Mouse (Mus musculus): ENCODE measurements around the gene Med24. TPM values are rescaled to one million over a fixed set of nuclear protein-coding genes. Genes with fewer than 3 reads are reported as not detected.
A peak's percentile ranks its signal among the peaks of the same experiment; 100 is the strongest.
"Not testable (repeated sequence)": the region's sequence is repeated elsewhere in the genome, so short reads cannot be mapped to it uniquely, and the experiment has no call there.

The Med24 gene
- polyA plus RNA-seq, 1 experiment from 2014 or later, result 55.1 TPM

DNA sequence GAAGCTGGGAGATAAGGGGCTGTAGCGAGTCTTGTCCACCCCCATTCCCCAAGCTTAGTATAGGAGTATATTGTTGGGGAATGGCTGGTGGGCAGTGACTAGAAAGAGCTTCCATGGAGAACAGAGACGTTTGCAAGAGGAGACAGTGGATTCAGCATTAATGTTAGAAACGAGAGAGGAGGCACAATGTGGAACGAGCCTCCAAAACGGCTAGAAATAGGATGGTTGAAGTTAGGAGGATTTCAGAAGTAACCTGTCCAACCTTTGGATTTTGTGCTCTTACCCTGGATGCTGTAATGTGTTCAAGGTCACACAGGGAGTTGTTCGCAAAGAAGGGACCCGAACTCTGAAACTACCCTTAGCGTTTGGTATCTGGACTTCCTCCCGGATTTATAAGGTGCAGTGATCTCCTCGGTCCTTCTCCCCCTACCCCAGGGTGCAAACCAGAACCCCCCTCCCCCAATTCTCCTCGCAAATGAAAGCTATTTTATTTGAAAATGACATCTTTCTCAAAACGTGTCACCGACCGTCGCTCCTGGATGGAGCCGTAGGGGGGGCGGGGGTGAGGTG is 11.9 kb upstream of the Med24 start:
- no peaks in the 10 kb centered on the region for H3K27me3 ChIP-seq (ENCODE audit: control insufficient read depth, insufficient read depth, low read length)
- peak overlapping the region; percentile 90 for H3K9ac ChIP-seq (replicated peaks; ENCODE audit: low read length)
- peak overlapping the region; percentile 83; the same call in 1 of the 2 replicates for H3K27ac ChIP-seq (replicated peaks; ENCODE audit: low read depth, low read length)
- DNase-seq (ENCODE audit: low spot score), result no peak
- H3K4me2 ChIP-seq (ENCODE audit: low read depth, low read length), result peak overlapping the region; percentile 77
- H3K36me3 ChIP-seq (replicated peaks; ENCODE audit: control insufficient read depth, insufficient read depth, low read depth, low read length), result no peaks in the 10 kb centered on the region
- H3K9me3 ChIP-seq (replicated peaks; ENCODE audit: control insufficient read depth, low read length), result no peaks in the 10 kb centered on the region
- peak overlapping the region; percentile 86 for H3K4me3 ChIP-seq (ENCODE audit: low read depth, low read length)
- ATAC-seq (replicated peaks; ENCODE audit: insufficient number of reproducible peaks, low FRiP score, low TSS enrichment, low read depth), result no peak
- peaks cover 18% of the 10 kb centered on the region for H3K4me1 ChIP-seq (ENCODE audit: control insufficient read depth, insufficient read depth, low read length)
- WGBS, result under 1% methylated on average over 17 of the region's 17 CpGs

DNA sequence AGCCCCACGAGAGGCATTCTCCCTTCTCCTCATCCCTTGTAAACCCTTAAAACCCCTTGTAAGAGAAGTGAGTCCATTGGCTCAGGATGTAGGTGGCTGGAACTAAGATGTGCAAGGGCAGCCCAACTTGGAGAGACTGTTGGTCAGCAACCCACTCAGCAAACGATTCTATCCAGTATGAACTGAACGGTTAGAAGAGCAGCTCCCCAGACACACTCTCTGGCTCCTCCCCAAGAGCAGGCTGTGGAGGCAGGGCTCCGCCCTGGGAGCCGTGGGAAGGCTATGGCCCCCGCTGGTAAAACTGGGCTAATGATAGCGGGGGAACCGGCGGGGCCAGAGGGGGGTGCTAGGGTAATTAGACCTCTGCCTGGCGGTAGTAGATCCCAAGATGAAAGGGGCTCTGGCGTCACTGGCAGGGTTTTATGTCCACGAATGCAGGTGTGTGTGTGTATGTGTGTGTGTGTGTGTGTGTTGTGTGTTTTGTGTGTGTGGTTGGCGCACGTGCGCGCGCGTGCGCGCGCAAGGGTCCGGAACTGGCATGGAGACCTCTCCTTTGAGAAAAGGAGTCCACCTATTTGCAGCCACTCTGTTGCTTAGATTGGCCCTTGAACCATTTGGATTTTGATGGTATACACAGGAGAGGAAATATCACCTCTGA is 11.3 kb upstream of the Med24 start, which contains the start of gene Thra:
Thra (plus strand) TSS at position 246 of the 658 bp plus-strand sequence.
- no peak; the same call in 1 of the 2 replicates for ATAC-seq (replicated peaks; ENCODE audit: insufficient number of reproducible peaks, low FRiP score, low TSS enrichment, low read depth)
- Histone ChIP-seq H3K27me3 (ENCODE audit: control insufficient read depth, insufficient read depth, low read length) (no peaks in the 10 kb centered on the region), H3K4me3 (ENCODE audit: low read depth, low read length) (peak within 1 kb of the TSS; percentile 86), H3K4me2 (ENCODE audit: low read depth, low read length) (peak within 1 kb of the TSS; percentile 77), H3K9ac (replicated peaks; ENCODE audit: low read length) (peak within 1 kb of the TSS; percentile 90), H3K27ac (replicated peaks; ENCODE audit: low read depth, low read length) (peak within 1 kb of the TSS; percentile 83; the same call in 1 of the 2 replicates), H3K4me1 (ENCODE audit: control insufficient read depth, insufficient read depth, low read length) (peaks cover 18% of the 10 kb centered on the region), H3K9me3 (replicated peaks; ENCODE audit: control insufficient read depth, low read length) (no peaks in the 10 kb centered on the region), H3K36me3 (replicated peaks; ENCODE audit: control insufficient read depth, insufficient read depth, low read depth, low read length) (no peaks in the 10 kb centered on the region)
- WGBS, result under 1% methylated on average over 22 of the region's 22 CpGs
- peak; percentile 73 for DNase-seq (ENCODE audit: low spot score)

DNA sequence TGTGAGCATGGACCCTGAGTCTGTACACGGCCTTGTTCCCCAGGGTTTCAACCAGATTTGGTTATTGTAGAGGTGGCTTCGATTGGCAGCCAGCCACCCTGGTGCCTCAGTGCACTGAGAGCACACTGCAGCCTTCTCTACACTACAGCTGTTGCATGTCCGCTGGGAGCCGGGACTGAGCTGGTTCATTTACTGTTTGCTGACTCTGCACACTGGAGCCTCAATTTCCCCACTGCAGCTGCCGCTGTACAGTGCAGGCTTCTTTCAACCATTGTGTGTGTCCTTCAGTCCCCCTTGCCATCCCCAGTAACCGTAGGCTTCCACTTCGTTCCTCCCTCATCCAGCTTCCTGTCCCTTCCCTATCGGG is 10.8 kb upstream of the Med24 start:
- Histone ChIP-seq H3K9ac (replicated peaks; ENCODE audit: low read length) (peak overlapping the region; percentile 58), H3K27me3 (ENCODE audit: control insufficient read depth, insufficient read depth, low read length) (no peaks in the 10 kb centered on the region), H3K27ac (replicated peaks; ENCODE audit: low read depth, low read length) (peak overlapping the region; percentile 43; the same call in 1 of the 2 replicates), H3K36me3 (replicated peaks; ENCODE audit: control insufficient read depth, insufficient read depth, low read depth, low read length) (no peaks in the 10 kb centered on the region), H3K4me2 (ENCODE audit: low read depth, low read length) (peak overlapping the region; percentile 77), H3K4me3 (ENCODE audit: low read depth, low read length) (peak overlapping the region; percentile 86), H3K9me3 (replicated peaks; ENCODE audit: control insufficient read depth, low read length) (no peaks in the 10 kb centered on the region), H3K4me1 (ENCODE audit: control insufficient read depth, insufficient read depth, low read length) (peaks cover 18% of the 10 kb centered on the region)
- 14% methylated on average over 8 of the region's 8 CpGs for WGBS
- no peak for DNase-seq (ENCODE audit: low spot score)
- peak; percentile 15; the same call in 1 of the 2 replicates for ATAC-seq (replicated peaks; ENCODE audit: insufficient number of reproducible peaks, low FRiP score, low TSS enrichment, low read depth)

GRCm38 (mm10) chr11:98738925-98739324 is 9.7 kb upstream of the Med24 start:
- no peak for ATAC-seq (replicated peaks; ENCODE audit: insufficient number of reproducible peaks, low FRiP score, low TSS enrichment, low read depth)
- no peaks in the 10 kb centered on the region for H3K27me3 ChIP-seq (ENCODE audit: control insufficient read depth, insufficient read depth, low read length)
- no peak overlapping the region for H3K4me2 ChIP-seq (ENCODE audit: low read depth, low read length)
- H3K27ac ChIP-seq (replicated peaks; ENCODE audit: low read depth, low read length), result no peak overlapping the region
- no peak for DNase-seq (ENCODE audit: low spot score)
- 68% methylated on average over 9 of the region's 9 CpGs for WGBS
- H3K4me3 ChIP-seq (ENCODE audit: low read depth, low read length), result no peak overlapping the region
- H3K9me3 ChIP-seq (replicated peaks; ENCODE audit: control insufficient read depth, low read length), result no peaks in the 10 kb centered on the region
- no peak overlapping the region for H3K9ac ChIP-seq (replicated peaks; ENCODE audit: low read length)
- peaks cover 15% of the 10 kb centered on the region for H3K4me1 ChIP-seq (ENCODE audit: control insufficient read depth, insufficient read depth, low read length)
- H3K36me3 ChIP-seq (replicated peaks; ENCODE audit: control insufficient read depth, insufficient read depth, low read depth, low read length), result no peaks in the 10 kb centered on the region

GRCm38 (mm10) chr11:98738428-98738911 is 9.2 kb upstream of the Med24 start:
- no peak for ATAC-seq (replicated peaks; ENCODE audit: insufficient number of reproducible peaks, low FRiP score, low TSS enrichment, low read depth)
- WGBS, result 40% methylated on average over 4 of the region's 4 CpGs
- Histone ChIP-seq H3K4me2 (ENCODE audit: low read depth, low read length) (no peak overlapping the region), H3K9me3 (replicated peaks; ENCODE audit: control insufficient read depth, low read length) (no peaks in the 10 kb centered on the region), H3K36me3 (replicated peaks; ENCODE audit: control insufficient read depth, insufficient read depth, low read depth, low read length) (no peaks in the 10 kb centered on the region), H3K4me3 (ENCODE audit: low read depth, low read length) (no peak overlapping the region), H3K27ac (replicated peaks; ENCODE audit: low read depth, low read length) (no peak overlapping the region), H3K4me1 (ENCODE audit: control insufficient read depth, insufficient read depth, low read length) (peaks cover 12% of the 10 kb centered on the region), H3K9ac (replicated peaks; ENCODE audit: low read length) (no peak overlapping the region), H3K27me3 (ENCODE audit: control insufficient read depth, insufficient read depth, low read length) (no peaks in the 10 kb centered on the region)
- DNase-seq (ENCODE audit: low spot score), result no peak

GRCm38 (mm10) chr11:98737220-98737619 is 8.0 kb upstream of the Med24 start:
- ATAC-seq (replicated peaks; ENCODE audit: insufficient number of reproducible peaks, low FRiP score, low TSS enrichment, low read depth); H3K36me3 ChIP-seq (replicated peaks; ENCODE audit: control insufficient read depth, insufficient read depth, low read depth, low read length); DNase-seq (ENCODE audit: low spot score); H3K9ac ChIP-seq (replicated peaks; ENCODE audit: low read length); H3K4me2 ChIP-seq (ENCODE audit: low read depth, low read length); H3K27me3 ChIP-seq (ENCODE audit: control insufficient read depth, insufficient read depth, low read length); H3K27ac ChIP-seq (replicated peaks; ENCODE audit: low read depth, low read length); H3K9me3 ChIP-seq (replicated peaks; ENCODE audit: control insufficient read depth, low read length); H3K4me3 ChIP-seq (ENCODE audit: low read depth, low read length): not testable (repeated sequence)
- H3K4me1 ChIP-seq (ENCODE audit: control insufficient read depth, insufficient read depth, low read length), result peaks cover 11% of the 10 kb centered on the region; the same call in 1 of the 2 replicates
- 94% methylated on average over 2 of the region's 2 CpGs for WGBS

DNA sequence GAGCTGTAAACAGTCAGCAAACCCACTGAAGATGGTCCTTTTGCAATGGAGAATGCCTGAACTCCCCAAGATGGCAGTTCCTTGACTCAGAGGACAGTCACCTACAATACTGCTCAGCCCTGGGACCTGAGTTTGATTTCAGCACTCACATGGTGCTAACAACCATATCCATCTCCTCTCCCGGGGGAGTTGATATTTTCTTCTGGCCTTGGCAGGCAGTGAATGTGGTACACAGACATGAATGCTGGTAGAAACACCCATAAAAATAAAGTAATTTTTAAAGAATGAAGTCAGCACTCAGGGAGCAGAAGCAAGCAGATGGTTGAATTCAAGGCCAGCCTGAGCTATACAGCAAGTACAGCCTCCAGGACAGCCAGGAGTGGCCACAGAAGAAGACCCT is 6.9 kb upstream of the Med24 start:
- ATAC-seq (replicated peaks; ENCODE audit: insufficient number of reproducible peaks, low FRiP score, low TSS enrichment, low read depth) (no peak), DNase-seq (ENCODE audit: low spot score) (no peak)
- WGBS, result 90% methylated on average over 1 of the region's 1 CpGs
- no peak overlapping the region for H3K27ac ChIP-seq (replicated peaks; ENCODE audit: low read depth, low read length)
- H3K27me3 ChIP-seq (ENCODE audit: control insufficient read depth, insufficient read depth, low read length), result no peaks in the 10 kb centered on the region
- no peaks in the 10 kb centered on the region for H3K9me3 ChIP-seq (replicated peaks; ENCODE audit: control insufficient read depth, low read length)
- H3K4me1 ChIP-seq (ENCODE audit: control insufficient read depth, insufficient read depth, low read length), result peaks cover 11% of the 10 kb centered on the region; the same call in 1 of the 2 replicates
- H3K4me2 ChIP-seq (ENCODE audit: low read depth, low read length), result no peak overlapping the region
- H3K9ac ChIP-seq (replicated peaks; ENCODE audit: low read length), result no peak overlapping the region
- no peak overlapping the region for H3K4me3 ChIP-seq (ENCODE audit: low read depth, low read length)
- H3K36me3 ChIP-seq (replicated peaks; ENCODE audit: control insufficient read depth, insufficient read depth, low read depth, low read length), result no peaks in the 10 kb centered on the region

GRCm38 (mm10) chr11:98735111-98735510 is 5.9 kb upstream of the Med24 start:
- ATAC-seq (replicated peaks; ENCODE audit: insufficient number of reproducible peaks, low FRiP score, low TSS enrichment, low read depth) (no peak), DNase-seq (ENCODE audit: low spot score) (no peak)
- no peaks in the 10 kb centered on the region for H3K9me3 ChIP-seq (replicated peaks; ENCODE audit: control insufficient read depth, low read length)
- H3K36me3 ChIP-seq (replicated peaks; ENCODE audit: control insufficient read depth, insufficient read depth, low read depth, low read length), result no peaks in the 10 kb centered on the region
- peaks cover 4% of the 10 kb centered on the region; the same call in 1 of the 2 replicates for H3K4me1 ChIP-seq (ENCODE audit: control insufficient read depth, insufficient read depth, low read length)
- WGBS, result 89% methylated on average over 4 of the region's 4 CpGs
- no peak overlapping the region for H3K4me2 ChIP-seq (ENCODE audit: low read depth, low read length)
- no peak overlapping the region for H3K4me3 ChIP-seq (ENCODE audit: low read depth, low read length)
- no peak overlapping the region for H3K27ac ChIP-seq (replicated peaks; ENCODE audit: low read depth, low read length)
- H3K9ac ChIP-seq (replicated peaks; ENCODE audit: low read length), result no peak overlapping the region
- H3K27me3 ChIP-seq (ENCODE audit: control insufficient read depth, insufficient read depth, low read length), result no peaks in the 10 kb centered on the region
